Mouse (Mus musculus) erythroblast, embryonic 14.5 days (primary cell): ENCODE results near the gene Mdn1. TPM values are rescaled to one million over a fixed set of nuclear protein-coding genes. Genes with fewer than 3 reads are reported as not detected.

ENCODE experiments used
- H3K27me3 ChIP-seq: 2 replicates; pipeline ENCODE4 v1.6.1; 2012; ENCODE audit warnings: inconsistent platforms; ENCODE audit not compliant: control insufficient read depth
- H3K36me3 ChIP-seq: 2 replicates; pipeline ENCODE4 v1.6.1; 2012; ENCODE audit warnings: mild to moderate bottlenecking, inconsistent platforms; ENCODE audit not compliant: control insufficient read depth
- H3K4me1 ChIP-seq: 2 replicates; pipeline ENCODE4 v1.6.1; 2012; ENCODE audit warnings: inconsistent platforms; ENCODE audit not compliant: control insufficient read depth
- H3K4me3 ChIP-seq: replicated peaks from 2 replicates; pipeline ENCODE3; 2012; ENCODE audit warnings: moderate library complexity, mild to moderate bottlenecking, inconsistent platforms
- H3K9me3 ChIP-seq: 2 replicates; pipeline ENCODE4 v1.6.1; 2012; ENCODE audit warnings: low read length, inconsistent platforms, mixed read lengths; ENCODE audit not compliant: control insufficient read depth
- GATA1 ChIP-seq: IDR thresholded peaks from 2 replicates; pipeline ENCODE4 v1.6.1; 2012; ENCODE audit warnings: low read length, inconsistent platforms, mixed read lengths
- TAL1 ChIP-seq: IDR thresholded peaks from 3 replicates; pipeline ENCODE4 v1.6.1; 2012; ENCODE audit warnings: low read length, inconsistent platforms, mixed read lengths
- polyA plus RNA-seq: library from polyadenylated mRNA; stranded (reverse); fragments of >175 nt; gene quantifications from 2 replicates; pipeline ENCODE4 v1.2.3, GENCODE M21; 2012

Mdn1 gene
- polyA plus RNA-seq, 1 experiment = 0.02 TPM

GRCm38 (mm10) chr4:32768046-32768445, 111.1 kb downstream of the Mdn1 start:
- Histone ChIP-seq H3K4me3 (no peak overlapping the region), H3K9me3 (no peaks in the 10 kb centered on the region), H3K36me3 (peaks cover 52% of the 10 kb centered on the region), H3K27me3 (no peaks in the 10 kb centered on the region), H3K4me1 (no peaks in the 10 kb centered on the region)
- TF ChIP-seq GATA1 (no peak), TAL1 (no peak)

GRCm38 (mm10) chr4:32770284-32770810, 113.4 kb downstream of the Mdn1 start:
- H3K9me3 ChIP-seq = no peaks in the 10 kb centered on the region
- peaks cover 60% of the 10 kb centered on the region for H3K36me3 ChIP-seq
- no peaks in the 10 kb centered on the region for H3K27me3 ChIP-seq

GRCm38 (mm10) chr4:32779996-32780395, 123.1 kb downstream of the Mdn1 start:
- no peaks in the 10 kb centered on the region for H3K27me3 ChIP-seq
- no peak overlapping the region for H3K4me3 ChIP-seq
- peaks cover 8% of the 10 kb centered on the region for H3K9me3 ChIP-seq
- TF ChIP-seq GATA1 = no peak
- TF ChIP-seq TAL1 = no peak
- H3K4me1 ChIP-seq = peaks cover 6% of the 10 kb centered on the region
- H3K36me3 ChIP-seq = peaks cover 14% of the 10 kb centered on the region

More at GRCm38 (mm10) chr4:32770284-32770810, 113.4 kb downstream of the Mdn1 start:
- no peaks in the 10 kb centered on the region for H3K4me1 ChIP-seq
- TF ChIP-seq GATA1 = no peak
- no peak for TF ChIP-seq TAL1
- H3K4me3 ChIP-seq = no peak overlapping the region

GRCm38 (mm10) chr4:32787110-32787509, 130.2 kb downstream of the Mdn1 start:
- H3K4me1 ChIP-seq = no peaks in the 10 kb centered on the region
- peaks cover 12% of the 10 kb centered on the region for H3K9me3 ChIP-seq
- no peak overlapping the region for H3K4me3 ChIP-seq
- TF ChIP-seq TAL1 (no peak), GATA1 (no peak)
- H3K27me3 ChIP-seq = no peaks in the 10 kb centered on the region
- no peaks in the 10 kb centered on the region for H3K36me3 ChIP-seq

- H3K4me1 ChIP-seq = no peaks in the 10 kb centered on the region
- TF ChIP-seq TAL1 (no peak), GATA1 (no peak)
Observed at GRCm38 (mm10) chr4:32789020-32789419, 132.1 kb downstream of the Mdn1 start.

GRCm38 (mm10) chr4:32798976-32799375, 142.1 kb downstream of the Mdn1 start:
- Histone ChIP-seq H3K4me1 (peaks cover 18% of the 10 kb centered on the region), H3K4me3 (no peak overlapping the region), H3K36me3 (no peaks in the 10 kb centered on the region; the same call in 1 of the 2 replicates), H3K27me3 (no peaks in the 10 kb centered on the region), H3K9me3 (no peaks in the 10 kb centered on the region)
- no peak for TF ChIP-seq GATA1
- TF ChIP-seq TAL1 = no peak

More at GRCm38 (mm10) chr4:32789020-32789419, 132.1 kb downstream of the Mdn1 start:
- H3K4me3 ChIP-seq = no peak overlapping the region
- H3K27me3 ChIP-seq = no peaks in the 10 kb centered on the region
- H3K9me3 ChIP-seq = peaks cover 12% of the 10 kb centered on the region
- no peaks in the 10 kb centered on the region for H3K36me3 ChIP-seq

GRCm38 (mm10) chr4:32799966-32800576, 143.2 kb downstream of the Mdn1 start, which contains the start of gene Lyrm2:
Lyrm2 (plus strand) TSS chr4:32800253.
- Histone ChIP-seq H3K36me3 (no peaks in the 10 kb centered on the region; the same call in 1 of the 2 replicates), H3K9me3 (no peaks in the 10 kb centered on the region), H3K4me3 (peak within 1 kb of the TSS; percentile 97), H3K27me3 (no peaks in the 10 kb centered on the region), H3K4me1 (peaks cover 18% of the 10 kb centered on the region)
- TF ChIP-seq GATA1 = no peak

- Histone ChIP-seq H3K36me3 (no peaks in the 10 kb centered on the region; the same call in 1 of the 2 replicates), H3K27me3 (no peaks in the 10 kb centered on the region), H3K4me1 (peaks cover 18% of the 10 kb centered on the region), H3K9me3 (no peaks in the 10 kb centered on the region), H3K4me3 (peak overlapping the region; percentile 97)
- no peak for TF ChIP-seq GATA1
- no peak for TF ChIP-seq TAL1
Observed at GRCm38 (mm10) chr4:32800577-32801170, 143.8 kb downstream of the Mdn1 start.

- Histone ChIP-seq H3K36me3 (no peaks in the 10 kb centered on the region), H3K4me3 (no peak overlapping the region), H3K9me3 (no peaks in the 10 kb centered on the region), H3K4me1 (peaks cover 12% of the 10 kb centered on the region), H3K27me3 (no peaks in the 10 kb centered on the region)
- TF ChIP-seq TAL1 (no peak), GATA1 (no peak)
Observed at GRCm38 (mm10) chr4:32817478-32817877, 160.6 kb downstream of the Mdn1 start.
